Mouse (Mus musculus): ENCODE results near the gene Sema6d.
A peak's percentile ranks its signal among the peaks of the same experiment; 100 is the strongest.

DNA sequence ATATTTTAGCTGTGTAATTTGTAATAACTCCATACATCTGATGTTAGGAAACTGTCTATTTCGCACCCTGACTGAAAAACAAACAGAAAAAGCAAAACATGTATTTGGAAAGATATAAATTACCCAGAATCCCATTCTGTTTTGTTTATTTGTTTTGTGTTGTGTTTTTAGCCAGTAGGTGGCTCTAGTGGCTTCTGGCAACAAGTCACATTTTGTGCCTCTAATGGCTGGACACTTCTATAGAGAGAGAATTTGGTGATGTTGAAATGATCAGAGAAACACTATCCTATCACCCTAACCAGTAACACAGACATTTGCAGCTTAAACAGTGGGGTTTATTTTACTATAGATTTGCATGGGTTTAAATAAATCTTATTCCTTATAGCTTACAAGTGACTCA is 515.6 kb downstream of the Sema6d start:
- TF ChIP-seq CTCF (IDR thresholded peaks at IDR 0.05; ENCODE audit: borderline replicate concordance, insufficient read depth, low read depth, low read length): peak; percentile 24; the same call in 1 of the 2 replicates
- TF ChIP-seq POLR2A (IDR thresholded peaks at IDR 0.05; ENCODE audit: borderline replicate concordance, insufficient read depth, low read length): no peak
